Mouse (Mus musculus) heart, postnatal 0 days (tissue): ENCODE measurements at regions not wholly inside any gene's neighbourhood (a gene's known extent, or its start where the extent isn't known, plus 50 kb on each side); places are given as distances from the start of the nearest gene placed in this dataset.

Experiments
- ATAC-seq: fragments of 200-750 bp; cut with Nextera tagmentation; 2 replicates; pipeline ENCODE4 v1.8.0; 2017; ENCODE audit warnings: low read depth, moderate number of reproducible peaks, moderate library complexity; ENCODE audit not compliant: insufficient read depth
- DNase-seq: peaks from one replicate; pipeline ENCODE4 v3.0.0-alpha.2; 2016; ENCODE audit warnings: low spot score
- H3K27ac ChIP-seq: fragments of 300-500 bp; sonication (generic); 2 replicates; pipeline ENCODE4 v1.5.1; 2014; ENCODE audit warnings: low read depth, mild to moderate bottlenecking
- H3K27me3 ChIP-seq: fragments of 300-500 bp; sonication (generic); 2 replicates; pipeline ENCODE4 v1.6.1; 2014; ENCODE audit warnings: low read length, mixed read lengths; ENCODE audit not compliant: control insufficient read depth, insufficient read depth
- H3K36me3 ChIP-seq: fragments of 300-500 bp; sonication (generic); replicated peaks from 2 replicates; pipeline ENCODE4 v1.6.1; 2014; ENCODE audit warnings: low read length, mixed read lengths; ENCODE audit not compliant: control insufficient read depth, insufficient read depth
- H3K4me1 ChIP-seq: fragments of 300-500 bp; sonication (generic); 2 replicates; pipeline ENCODE4 v1.6.1; 2014; ENCODE audit warnings: antibody characterized with exemption; ENCODE audit not compliant: control insufficient read depth, insufficient read depth
- H3K4me2 ChIP-seq: fragments of 300-500 bp; sonication (generic); 2 replicates; pipeline ENCODE4 v1.6.1; 2014; ENCODE audit warnings: low read depth, mild to moderate bottlenecking, low read length, moderate library complexity
- H3K4me3 ChIP-seq: fragments of 300-500 bp; sonication (generic); 2 replicates; pipeline ENCODE4 v1.5.1; 2014; ENCODE audit warnings: low read depth, low read length
- H3K9ac ChIP-seq: fragments of 300-500 bp; sonication (generic); replicated peaks from 2 replicates; pipeline ENCODE4 v1.6.1; 2014; ENCODE audit warnings: low read depth, low read length, mixed read lengths
- H3K9me3 ChIP-seq: fragments of 300-500 bp; sonication (generic); replicated peaks from 2 replicates; pipeline ENCODE4 v1.6.1; 2016; ENCODE audit warnings: low read length; ENCODE audit not compliant: control insufficient read depth
- CTCF ChIP-seq: IDR thresholded peaks from 2 replicates; pipeline ENCODE4 v1.5.1; 2016; ENCODE audit warnings: antibody characterized with exemption, control low read depth, low read depth
- EP300 ChIP-seq: IDR thresholded peaks from 2 replicates; pipeline ENCODE4 v1.6.1; 2016; ENCODE audit warnings: antibody characterized with exemption, low read depth
- whole genome bisulfite sequencing: fragments of 180-500 bp; shearing (Covaris S2); extraction: QIAGEN DNeasy Blood & Tissue Kit; methylation state at CpG from one replicate; pipeline ENCODE4 v1.1.7; 2014; 5-methylcytosine and 5-hydroxymethylcytosine counted together

DNA sequence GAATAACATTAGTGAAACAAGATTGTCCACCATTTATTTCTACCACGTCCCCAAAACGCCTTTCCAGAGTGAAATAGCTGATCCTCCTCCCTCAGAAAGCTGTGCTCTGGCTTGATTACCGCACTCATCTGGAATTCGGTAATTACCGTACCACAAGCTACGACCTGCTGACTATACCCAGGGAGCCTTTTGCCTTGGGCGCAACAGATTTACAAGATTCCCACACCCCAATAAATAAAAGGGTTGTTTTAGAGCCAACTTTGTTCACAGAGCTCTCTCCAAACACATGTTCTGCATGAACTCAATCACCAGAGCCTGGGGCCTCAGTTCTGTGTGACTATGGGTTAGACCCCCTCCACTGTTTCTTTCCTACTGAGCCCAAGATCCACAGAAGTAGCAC is 171.1 kb upstream of the Nckap5 start:
- H3K9ac ChIP-seq = no peak overlapping the region
- DNase-seq (no peak), ATAC-seq (no peak)
- H3K36me3 ChIP-seq = no peaks in the 10 kb centered on the region
- TF ChIP-seq CTCF (no peak), EP300 (no peak)
- no peaks in the 10 kb centered on the region for H3K27me3 ChIP-seq
- peaks cover 5% of the 10 kb centered on the region; the same call in 1 of the 2 replicates for H3K4me1 ChIP-seq
- no peak overlapping the region for H3K27ac ChIP-seq
- WGBS = 73% methylated on average over 7 of the region's 7 CpGs
- H3K4me2 ChIP-seq = no peak overlapping the region
- no peak overlapping the region for H3K4me3 ChIP-seq
- H3K9me3 ChIP-seq = no peaks in the 10 kb centered on the region

DNA sequence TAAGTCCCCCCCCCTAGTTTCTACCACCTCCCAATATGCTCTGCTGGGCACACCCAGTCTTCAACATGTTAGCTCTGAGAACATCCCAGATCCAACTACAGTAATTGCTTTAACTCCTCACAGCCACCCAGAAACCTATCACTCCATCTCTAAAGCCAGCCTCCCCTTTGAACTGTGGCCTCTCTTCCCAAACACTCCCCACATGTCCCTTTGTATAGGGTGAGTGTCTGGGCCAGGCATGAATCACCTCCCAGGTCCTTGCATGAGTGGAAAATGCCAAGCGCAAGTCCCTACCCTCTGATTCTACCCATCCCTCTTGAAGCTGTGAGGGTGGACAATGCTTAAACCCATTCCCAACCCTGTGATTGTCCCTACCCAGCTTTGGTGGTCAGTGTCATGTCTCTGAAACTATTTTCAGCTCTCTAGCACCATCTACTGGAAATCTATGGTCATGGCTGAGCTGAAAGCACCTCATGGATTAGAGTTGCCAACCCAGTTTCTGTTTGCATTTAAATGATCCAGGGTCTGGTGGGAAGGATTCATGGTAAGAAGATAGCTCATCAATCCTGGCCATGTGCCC is 162.6 kb upstream of the Nckap5 start:
- Histone ChIP-seq H3K4me2 (no peak overlapping the region), H3K9me3 (no peaks in the 10 kb centered on the region), H3K36me3 (no peaks in the 10 kb centered on the region), H3K27me3 (no peaks in the 10 kb centered on the region), H3K9ac (no peak overlapping the region), H3K4me1 (no peaks in the 10 kb centered on the region), H3K27ac (no peak overlapping the region), H3K4me3 (no peak overlapping the region)
- ATAC-seq (peak; percentile 30; the same call in 1 of the 2 replicates), DNase-seq (peak; percentile 9)
- peak; percentile 83 for TF ChIP-seq CTCF
- no peak for TF ChIP-seq EP300
- WGBS = 85% methylated on average over 1 of the region's 1 CpGs

DNA sequence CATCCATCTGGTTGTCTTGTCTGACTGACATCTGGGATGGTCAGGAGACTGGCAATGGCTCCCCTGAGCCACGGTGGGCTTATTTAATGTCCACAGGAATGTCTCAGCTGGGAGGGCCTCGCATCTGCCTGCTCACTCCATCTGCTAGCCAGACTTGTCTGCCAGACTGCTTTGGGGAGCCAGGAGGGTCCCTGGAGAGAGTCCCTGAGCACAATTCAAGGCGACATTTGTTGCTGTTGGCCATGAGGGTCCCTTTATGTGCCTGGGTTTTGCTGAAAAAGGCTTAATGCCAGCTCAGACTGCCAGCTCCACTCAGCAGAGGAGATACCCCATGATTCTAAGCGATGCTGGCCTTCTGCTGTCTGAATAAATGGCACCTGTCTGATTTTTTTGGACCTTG is 161.8 kb upstream of the Nckap5 start:
- Histone ChIP-seq H3K36me3 (no peaks in the 10 kb centered on the region), H3K27ac (no peak overlapping the region), H3K4me2 (no peak overlapping the region), H3K9ac (no peak overlapping the region), H3K27me3 (no peaks in the 10 kb centered on the region), H3K9me3 (no peaks in the 10 kb centered on the region), H3K4me3 (no peak overlapping the region), H3K4me1 (no peaks in the 10 kb centered on the region)
- TF ChIP-seq CTCF (no peak), EP300 (no peak)
- no peak for ATAC-seq
- 47% methylated on average over 4 of the region's 4 CpGs for WGBS
- DNase-seq = no peak

DNA sequence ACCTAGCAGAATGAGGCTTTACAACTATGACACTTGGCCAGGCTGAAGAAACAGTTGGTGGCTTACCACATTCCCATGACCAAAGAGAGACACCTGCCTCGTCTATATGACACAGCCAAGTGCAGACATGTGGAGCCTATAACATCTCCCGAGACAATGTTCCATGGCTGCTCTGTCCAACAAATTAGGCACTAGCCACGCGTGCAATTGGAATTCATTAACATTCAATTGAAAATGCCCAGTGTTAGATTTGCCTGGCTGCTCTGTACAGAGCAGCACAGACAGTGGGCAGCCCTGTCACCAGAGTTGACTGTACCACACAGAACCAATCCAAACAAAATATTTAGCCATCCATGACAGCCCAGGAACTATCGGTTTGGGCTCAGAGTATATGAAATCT is 152.2 kb upstream of the Nckap5 start:
- Histone ChIP-seq H3K4me3 (no peak overlapping the region), H3K9ac (no peak overlapping the region), H3K27ac (no peak overlapping the region), H3K9me3 (peaks cover 4% of the 10 kb centered on the region; the same call in 1 of the 2 replicates), H3K27me3 (no peaks in the 10 kb centered on the region), H3K4me1 (no peaks in the 10 kb centered on the region), H3K4me2 (no peak overlapping the region), H3K36me3 (no peaks in the 10 kb centered on the region)
- TF ChIP-seq EP300 (no peak), CTCF (no peak)
- ATAC-seq (no peak), DNase-seq (no peak)
- WGBS = 83% methylated on average over 5 of the region's 5 CpGs

DNA sequence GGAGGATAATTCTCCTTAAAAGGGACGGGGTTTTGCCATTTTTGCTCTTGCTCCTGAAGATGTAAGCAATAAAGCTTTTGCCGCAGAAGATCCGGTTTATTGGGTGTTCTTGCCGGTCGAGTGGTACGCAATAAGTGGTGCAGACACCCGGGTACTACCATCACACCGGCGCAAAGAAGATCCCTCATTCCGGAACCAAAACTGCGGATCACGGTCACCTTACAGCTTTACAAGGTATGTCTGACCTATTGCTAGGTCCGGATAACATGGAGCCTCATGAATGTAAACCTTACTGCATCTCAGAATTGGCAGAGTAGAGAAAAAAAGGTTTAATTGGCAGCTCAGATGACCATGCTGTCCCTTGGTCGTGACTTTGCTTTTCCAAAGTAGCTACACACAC is 149.7 kb upstream of the Nckap5 start:
- TF ChIP-seq EP300 (no peak), CTCF (no peak)
- no peak for DNase-seq
- Histone ChIP-seq H3K4me3 (no peak overlapping the region), H3K27me3 (no peaks in the 10 kb centered on the region), H3K27ac (no peak overlapping the region), H3K36me3 (no peaks in the 10 kb centered on the region), H3K4me1 (no peaks in the 10 kb centered on the region), H3K4me2 (no peak overlapping the region), H3K9ac (no peak overlapping the region), H3K9me3 (peaks cover 4% of the 10 kb centered on the region; the same call in 1 of the 2 replicates)
- no peak for ATAC-seq
- 88% methylated on average over 14 of the region's 14 CpGs for WGBS

GRCm38 (mm10) chr1:126973871-126974270 is 143.3 kb upstream of the Nckap5 start:
- Histone ChIP-seq H3K27ac (no peak overlapping the region), H3K9ac (no peak overlapping the region), H3K4me1 (no peaks in the 10 kb centered on the region), H3K4me2 (no peak overlapping the region), H3K9me3 (no peaks in the 10 kb centered on the region), H3K36me3 (no peaks in the 10 kb centered on the region), H3K27me3 (no peaks in the 10 kb centered on the region), H3K4me3 (no peak overlapping the region)
- 80% methylated on average over 1 of the region's 1 CpGs for WGBS
- ATAC-seq = no peak
- TF ChIP-seq CTCF = no peak
- TF ChIP-seq EP300 = no peak
- DNase-seq = no peak
